Mouse (Mus musculus) cortical plate, adult 2 months (tissue): ENCODE measurements around the gene Nectin1.

ENCODE experiments used
- CTCF ChIP-seq: fragments of 200-500 bp; IDR thresholded peaks from 2 replicates; pipeline ENCODE4 v1.5.1; 2011; ENCODE audit warnings: mild to moderate bottlenecking, control low read depth, low read length; ENCODE audit not compliant: insufficient read depth; ENCODE audit errors: extremely low read depth
- POLR2A ChIP-seq: fragments of 200-500 bp; IDR thresholded peaks from 2 replicates; pipeline ENCODE4 v1.6.1; 2011; ENCODE audit warnings: mild to moderate bottlenecking, low read length, control low read depth; ENCODE audit not compliant: insufficient read depth; ENCODE audit errors: extremely low read depth

DNA sequence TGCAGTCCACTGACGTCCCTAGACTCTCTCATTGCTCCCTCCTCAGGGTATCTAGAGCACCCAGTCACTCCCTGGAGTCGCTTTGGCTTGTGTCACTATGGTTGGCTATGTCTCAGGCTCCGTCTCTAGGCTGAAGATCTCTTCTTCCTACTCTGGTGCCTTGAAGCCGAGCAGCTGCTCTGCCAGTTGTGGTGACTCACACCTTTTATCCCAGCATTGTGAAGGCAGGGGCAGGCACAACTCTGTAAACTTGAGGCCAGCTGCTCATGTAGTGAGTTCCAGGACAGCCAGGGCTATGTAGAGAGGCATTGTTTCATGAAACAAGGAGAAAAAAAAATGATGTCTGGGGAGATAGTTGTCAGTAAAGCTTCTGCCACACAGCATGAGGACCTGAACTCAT lies 36.2 kb upstream of the Nectin1 start:
- TF ChIP-seq CTCF (no peak), POLR2A (no peak)
